Mouse (Mus musculus): ENCODE data around the gene Uvrag.

DNA sequence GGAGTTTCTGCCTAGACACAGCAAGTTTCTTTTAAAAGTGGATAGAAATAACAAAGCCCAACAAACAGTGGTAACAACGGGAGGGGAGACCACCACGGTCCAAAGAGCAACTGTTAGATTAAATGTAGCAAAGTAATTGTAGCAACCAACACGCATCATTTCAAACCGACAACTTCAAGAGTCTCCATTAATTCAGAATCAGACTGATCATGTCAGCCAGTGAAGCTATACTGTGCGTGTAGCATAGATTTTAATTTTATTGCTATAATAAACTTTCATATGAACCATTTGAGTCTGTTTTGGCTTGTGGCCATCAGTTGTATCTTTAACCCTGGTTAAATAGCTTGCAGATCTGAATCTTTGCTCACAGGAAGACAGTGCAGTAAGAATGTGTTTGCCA is 107.1 kb downstream of the Uvrag start:
- TF ChIP-seq GATA1 (IDR thresholded peaks at IDR 0.05; ENCODE audit: borderline replicate concordance, low read length) (no peak), FLI1 (IDR thresholded peaks at IDR 0.05; ENCODE audit: low read length) (no peak)
